ENCODE assay signal across 27 mouse cellular contexts in genomic region chr7:80633635-80634034, GRCm38 (mm10). TPM values are rescaled to one million over a fixed set of nuclear protein-coding genes. Genes with fewer than 3 reads are reported as not detected.
DNase-seq lines count a peak whose midpoint lies in the region; ATAC-seq and TF ChIP-seq lines count a peak whose summit lies in the region.
"Had no signal": no experiment of that assay in that cellular context is flagged by ENCODE, and none has a peak within 500 bp of the region (broad histone marks: within the 10 kb centered on the region; RNA-seq: fewer than 3 reads in every experiment).

No protein-coding gene starts in this region.

- no peak overlapping the region for H3K9ac ChIP-seq in liver, embryonic 14.5 days (replicated peaks)
- no peak overlapping the region for H3K9ac ChIP-seq in liver, embryonic 11.5 days (ENCODE audit: low read depth, low read length)
- no peak overlapping the region for H3K9ac ChIP-seq in CH12.LX (ENCODE audit: insufficient read depth, low read depth)
- H3K9ac ChIP-seq: embryonic facial prominence, embryonic 12.5 days; forebrain, postnatal 0 days; hindbrain, embryonic 14.5 days; limb, embryonic 15.5 days; stomach, embryonic 15.5 days had no signal

- TF ChIP-seq RAD21 in CH12.LX (IDR thresholded peaks at IDR 0.05; ENCODE audit: low read depth, low read length), result peak; percentile 15

- peak; percentile 32 for TF ChIP-seq CTCF in gastrocnemius, adult 2 months (IDR thresholded peaks at IDR 0.05)
- TF ChIP-seq CTCF in liver, embryonic 14.5 days (IDR thresholded peaks at IDR 0.05; ENCODE audit: low read depth), result peak; percentile 37; the same call in 1 of the 2 replicates
- peak in 1 of 2 experiments; percentile 38; a peak in 2 of 4 replicates for TF ChIP-seq CTCF in CH12.LX (conservative IDR thresholded peaks at IDR 0.05 in 1 of 2, IDR thresholded peaks at IDR 0.05 in 1 of 2; ENCODE audit: low read depth in 2 of 2, low read length in 2 of 2)

- peak overlapping the region; percentile 4; the same call in 1 of the 2 replicates for H3K27ac ChIP-seq in gastrocnemius, adult 2 months
- H3K27ac ChIP-seq in liver, embryonic 14.5 days, result no peak overlapping the region
- H3K27ac ChIP-seq in liver, embryonic 11.5 days (ENCODE audit: low read depth, low read length), result no peak overlapping the region
- H3K27ac ChIP-seq in CH12.LX (ENCODE audit: insufficient read depth, low read depth), result no peak overlapping the region
- H3K27ac ChIP-seq: embryonic facial prominence, embryonic 12.5 days; hindbrain, embryonic 14.5 days; limb, embryonic 15.5 days; stomach, embryonic 15.5 days had no signal

- no peak overlapping the region for H3K4me3 ChIP-seq in gastrocnemius, adult 2 months
- H3K4me3 ChIP-seq in liver, embryonic 14.5 days (ENCODE audit: insufficient read depth in 1 of 2, low read depth in 2 of 2, low read length in 2 of 2), result no peak overlapping the region
- H3K4me3 ChIP-seq in liver, embryonic 11.5 days (ENCODE audit: low read depth, low read length), result no peak overlapping the region
- H3K4me3 ChIP-seq in CH12.LX (replicated peaks in 1 of 3; ENCODE audit: low read depth in 2 of 3, low read length in 2 of 3, poor library complexity in 1 of 3), result no peak overlapping the region
- H3K4me3 ChIP-seq: embryonic facial prominence, embryonic 12.5 days; limb, embryonic 15.5 days; stomach, embryonic 15.5 days had no signal

- no peaks in the 10 kb centered on the region for H3K27me3 ChIP-seq in liver, embryonic 14.5 days (ENCODE audit: control insufficient read depth, insufficient read depth, low read length)
- no peaks in the 10 kb centered on the region for H3K27me3 ChIP-seq in liver, embryonic 11.5 days (replicated peaks; ENCODE audit: control insufficient read depth, insufficient read depth, low read length)
- no peaks in the 10 kb centered on the region for H3K27me3 ChIP-seq in CH12.LX (replicated peaks)
- H3K27me3 ChIP-seq: embryonic facial prominence, embryonic 12.5 days; limb, embryonic 15.5 days; stomach, embryonic 15.5 days had no signal

- no peaks in the 10 kb centered on the region; the same call in 1 of the 2 replicates for H3K79me2 ChIP-seq in CH12.LX (replicated peaks; ENCODE audit: control insufficient read depth, extremely low read depth, insufficient read depth, poor library complexity, severe bottlenecking)

- no peak for DNase-seq in gastrocnemius, adult 2 months
- no peak for DNase-seq in gastrocnemius, postnatal 14 days
- no peak for DNase-seq in liver, embryonic 14.5 days (ENCODE audit: low read depth in 3 of 3, low spot score in 3 of 3)
- no peak for DNase-seq in liver, embryonic 11.5 days (ENCODE audit: low spot score)
- no peak for DNase-seq in CH12.LX (ENCODE audit: extremely low read depth)
- DNase-seq in naive thymus-derived CD4-positive, alpha-beta T cell, adult 2 months (ENCODE audit: low read depth), result peak; percentile 43
- DNase-seq in neural tube, embryonic 10.5 days (ENCODE audit: extremely low spot score, low spot score), result no peak
- DNase-seq in spleen, postnatal 36 days (ENCODE audit: low spot score in 2 of 2), result no peak
- DNase-seq: adrenal gland, postnatal 25 days; B cell, adult 2 months; cerebellum, postnatal 10 days; forebrain, postnatal 0 days; gastrocnemius, postnatal 36 days; heart, postnatal 36 days; kidney, postnatal 36 days; left cerebral cortex, postnatal 4 days; lung, adult 18-20 months; lung, postnatal 4 days; right cerebral cortex, postnatal 14 days; thymus, adult 18-20 months; thymus, postnatal 4 days had no signal

- dilution Hi-C loops in CH12.LX (cut with MboI; ENCODE audit: extremely low pct_ligation_motif_present, extremely low pct_unique_long_range_greater_than_20kb, low sequenced_read_pairs), result no loop called here

- 62% methylated on average over 2 of the region's 2 CpGs for WGBS in liver, embryonic 14.5 days (ENCODE audit: insufficient replicate concordance)
- WGBS in liver, embryonic 11.5 days, result 84% methylated on average over 2 of the region's 2 CpGs

- peaks cover 13 to 44% of the 10 kb centered on the region in 2 experiments for H3K4me1 ChIP-seq in liver, embryonic 14.5 days (replicated peaks; ENCODE audit: control insufficient read depth in 2 of 2, insufficient read depth in 2 of 2, low read length in 1 of 2)
- peaks cover 62% of the 10 kb centered on the region for H3K4me1 ChIP-seq in liver, embryonic 11.5 days (replicated peaks; ENCODE audit: control insufficient read depth, insufficient read depth, low read length)
- H3K4me1 ChIP-seq in CH12.LX (ENCODE audit: control insufficient read depth in 1 of 2, insufficient read depth in 2 of 2), result peaks cover 0 to 15% of the 10 kb centered on the region in 2 experiments; a peak in 2 of 4 replicates

- no peak for TF ChIP-seq EP300 in liver, embryonic 14.5 days (IDR thresholded peaks at IDR 0.05; ENCODE audit: low read depth)
- no peak for TF ChIP-seq EP300 in CH12.LX (IDR thresholded peaks at IDR 0.05; ENCODE audit: low read length)

- no peak overlapping the region for H3K4me2 ChIP-seq in liver, embryonic 14.5 days (ENCODE audit: low read depth)
- no peak overlapping the region for H3K4me2 ChIP-seq in liver, embryonic 11.5 days
- no peak overlapping the region for H3K4me2 ChIP-seq in CH12.LX (ENCODE audit: insufficient read depth, low read depth, poor library complexity, severe bottlenecking)
- H3K4me2 ChIP-seq: embryonic facial prominence, embryonic 12.5 days; hindbrain, embryonic 14.5 days; limb, embryonic 15.5 days; stomach, embryonic 15.5 days had no signal

- no peaks in the 10 kb centered on the region for H3K9me3 ChIP-seq in liver, embryonic 14.5 days (ENCODE audit: control insufficient read depth, low read length)
- H3K9me3 ChIP-seq in liver, embryonic 11.5 days (ENCODE audit: control insufficient read depth, low read length), result no peaks in the 10 kb centered on the region
- H3K9me3 ChIP-seq in CH12.LX (replicated peaks; ENCODE audit: low read length), result no peaks in the 10 kb centered on the region
- H3K9me3 ChIP-seq: embryonic facial prominence, embryonic 12.5 days; limb, embryonic 15.5 days; stomach, embryonic 15.5 days had no signal

- no peak for ATAC-seq in liver, embryonic 14.5 days (ENCODE audit: insufficient read depth)
- no peak for ATAC-seq in liver, embryonic 11.5 days (replicated peaks; ENCODE audit: low FRiP score)
- ATAC-seq: forebrain, postnatal 0 days; intestine, embryonic 16.5 days; midbrain, embryonic 16.5 days had no signal

- intact Hi-C loops in gastrocnemius, adult 2 months (cut with DNase I), result no loop called here
- intact Hi-C loops in gastrocnemius, postnatal 14 days (cut with DNase I; ENCODE audit: low total_unique reads), result no loop called here

- no peaks in the 10 kb centered on the region for H3K36me3 ChIP-seq in liver, embryonic 14.5 days (replicated peaks; ENCODE audit: control insufficient read depth, insufficient read depth, low read depth)
- no peaks in the 10 kb centered on the region for H3K36me3 ChIP-seq in liver, embryonic 11.5 days (ENCODE audit: control insufficient read depth, insufficient read depth, low read length)
- H3K36me3 ChIP-seq in CH12.LX (replicated peaks in 1 of 2; ENCODE audit: control insufficient read depth in 1 of 2, insufficient read depth in 1 of 2, low read length in 1 of 2), result peaks cover 0 to 13% of the 10 kb centered on the region in 2 experiments
- H3K36me3 ChIP-seq: embryonic facial prominence, embryonic 12.5 days; limb, embryonic 15.5 days; stomach, embryonic 15.5 days had no signal

- in situ Hi-C loops in CH12.LX (cut with MboI; ENCODE audit: low pct_ligation_motif_present, low pct_unique_long_range_greater_than_20kb, low sequenced_read_pairs), result no loop called here

- TF ChIP-seq POLR2A in CH12.LX (IDR thresholded peaks at IDR 0.05; ENCODE audit: low read depth, low read length), result no peak

TF ChIP-seq in CH12.LX, 34 proteins besides CTCF, POLR2A, EP300 and RAD21:
- TF ChIP-seq ETS1 (conservative IDR thresholded peaks at IDR 0.05; ENCODE audit: low read depth, low read length), result no peak
- no peak for TF ChIP-seq JUND (conservative IDR thresholded peaks at IDR 0.05; ENCODE audit: low read depth, low read length)
- no peak for TF ChIP-seq GABPA (IDR thresholded peaks at IDR 0.05; ENCODE audit: insufficient replicate concordance, low read depth, low read length)
- no peak for TF ChIP-seq MEF2A (IDR thresholded peaks at IDR 0.05; ENCODE audit: borderline replicate concordance, low read depth, low read length)
- TF ChIP-seq RCOR1 (conservative IDR thresholded peaks at IDR 0.05; ENCODE audit: low read depth, low read length), result no peak
- no peak for TF ChIP-seq MYC (IDR thresholded peaks at IDR 0.05; ENCODE audit: low read depth, low read length)
- no peak for TF ChIP-seq ZC3H11A (IDR thresholded peaks at IDR 0.05; ENCODE audit: low read depth, low read length)
- no peak for TF ChIP-seq MAZ (IDR thresholded peaks at IDR 0.05; ENCODE audit: low read depth, low read length)
- TF ChIP-seq MAX (IDR thresholded peaks at IDR 0.05; ENCODE audit: low read length), result no peak
- TF ChIP-seq PAX5 (IDR thresholded peaks at IDR 0.05; ENCODE audit: low read length), result no peak
- TF ChIP-seq ZKSCAN1 (IDR thresholded peaks at IDR 0.05; ENCODE audit: borderline replicate concordance, low read depth, low read length), result no peak
- no peak for TF ChIP-seq UBTF (IDR thresholded peaks at IDR 0.05; ENCODE audit: low read depth, low read length)
- TF ChIP-seq CHD2 (IDR thresholded peaks at IDR 0.05; ENCODE audit: low read length), result no peak
- no peak for TF ChIP-seq MXI1 (IDR thresholded peaks at IDR 0.05; ENCODE audit: low read depth, low read length)

RNA-seq across cellular contexts. Expression of gene Crtc3, which starts 55.0 kb away (rescaled TPM):
- 10 to 100 TPM; 12.0 to 13.1 TPM for total RNA-seq in gastrocnemius, adult 2 months (2021)
- total RNA-seq in gastrocnemius, postnatal 14 days (2021), result 10 to 100 TPM; 14.7 to 15.3 TPM
- 1.7 and 1.9 TPM in 2 replicates for polyA plus RNA-seq in liver, embryonic 14.5 days (2012; rRNA removed)
- 2.4 and 4.2 TPM in 2 replicates for polyA plus RNA-seq in liver, embryonic 14.5 days (2014; fragmentation: Nextera tagmentation; extraction: Ambion mirVana)
- polyA plus RNA-seq in liver, embryonic 11.5 days (2014; fragmentation: Nextera tagmentation; extraction: Ambion mirVana), result 13.1 and 16.6 TPM in 2 replicates
- total RNA-seq in CH12.LX (2012; rRNA removed) (3.9 and 4.4 TPM in 2 replicates), CH12.LX (2014; rRNA removed) (1.2 and 1.3 TPM in 2 replicates)
- polyA plus RNA-seq in CH12.LX (2012; ENCODE audit: insufficient read length, low read depth), result 5.8 and 9.1 TPM in 2 replicates
